Comparison of ENCODE assay signal across 13 mouse cellular contexts in genomic region chr11:64278259-64279003, GRCm38 (mm10).
DNase-seq lines count a peak whose midpoint lies in the region; ATAC-seq lines count a peak whose summit lies in the region.
"Had no signal": no experiment of that assay in that cellular context is flagged by ENCODE, and none has a peak within 500 bp of the region (broad histone marks: within the 10 kb centered on the region; RNA-seq: fewer than 3 reads in every experiment).

No protein-coding gene starts in this region.

- ATAC-seq in forebrain, embryonic 16.5 days: peak; percentile 93
- peak; percentile 85 for ATAC-seq in neural tube, embryonic 12.5 days (ENCODE audit: low FRiP score, low read depth)

- no peak overlapping the region for H3K27ac ChIP-seq in forebrain, embryonic 16.5 days (ENCODE audit: low read length)
- H3K27ac ChIP-seq in neural tube, embryonic 12.5 days: no peak overlapping the region
- H3K27ac ChIP-seq: macrophage had no signal

- H3K36me3 ChIP-seq in forebrain, embryonic 16.5 days (ENCODE audit: control insufficient read depth, insufficient read depth): no peaks in the 10 kb centered on the region
- H3K36me3 ChIP-seq in neural tube, embryonic 12.5 days: no peaks in the 10 kb centered on the region

- 18% methylated on average over 12 of the region's 12 CpGs for WGBS in forebrain, embryonic 16.5 days
- WGBS in neural tube, embryonic 12.5 days: 39% methylated on average over 12 of the region's 12 CpGs

- H3K27me3 ChIP-seq in forebrain, embryonic 16.5 days (replicated peaks; ENCODE audit: control insufficient read depth, insufficient read depth, low read length): no peaks in the 10 kb centered on the region
- no peaks in the 10 kb centered on the region for H3K27me3 ChIP-seq in neural tube, embryonic 12.5 days (replicated peaks)

- DNase-seq in left cerebral cortex, postnatal 4 days: peak; percentile 31
- DNase-seq in left cerebral cortex, postnatal 25 days (ENCODE audit: low spot score in 2 of 2): no peak
- peak; percentile 45 for DNase-seq in embryo, embryonic 10.5 days (ENCODE audit: low spot score)
- DNase-seq in ovary, adult 18-20 months (ENCODE audit: low spot score): no peak
- DNase-seq in B cell, adult 2 months: no peak
- DNase-seq in cerebellum, postnatal 4 days (ENCODE audit: low spot score in 2 of 2): no peak
- DNase-seq: gastrocnemius, postnatal 25 days; kidney, adult 2 months; thymus, postnatal 25 days had no signal

- intact Hi-C loops in left cerebral cortex, postnatal 4 days (cut with DNase I): no loop called here
- intact Hi-C loops in left cerebral cortex, postnatal 25 days (cut with DNase I): no loop called here

- H3K9me3 ChIP-seq in forebrain, embryonic 16.5 days (ENCODE audit: control insufficient read depth, low read length): no peaks in the 10 kb centered on the region
- no peaks in the 10 kb centered on the region for H3K9me3 ChIP-seq in neural tube, embryonic 12.5 days

- H3K4me1 ChIP-seq in forebrain, embryonic 16.5 days (replicated peaks; ENCODE audit: control insufficient read depth, insufficient read depth, low read length): peaks cover 16% of the 10 kb centered on the region
- no peaks in the 10 kb centered on the region; the same call in 1 of the 2 replicates for H3K4me1 ChIP-seq in neural tube, embryonic 12.5 days

- no peak overlapping the region for H3K4me2 ChIP-seq in forebrain, embryonic 16.5 days (ENCODE audit: low read length)
- no peak overlapping the region for H3K4me2 ChIP-seq in neural tube, embryonic 12.5 days (replicated peaks)
- H3K4me2 ChIP-seq: liver, embryonic 11.5 days had no signal

- H3K9ac ChIP-seq in forebrain, embryonic 16.5 days (replicated peaks; ENCODE audit: low read depth, low read length): no peak overlapping the region
- H3K9ac ChIP-seq in neural tube, embryonic 12.5 days: no peak overlapping the region

- no peak overlapping the region for H3K4me3 ChIP-seq in forebrain, embryonic 16.5 days (replicated peaks; ENCODE audit: low read length)
- H3K4me3 ChIP-seq in neural tube, embryonic 12.5 days: no peak overlapping the region

Comparison
In these comparisons a context has a peak if more than half of its experiments do, and no peak if none do; other contexts are left out.
1. DNase-seq: peak in left cerebral cortex, postnatal 4 days (single experiment) and embryo, embryonic 10.5 days (single experiment); none in left cerebral cortex, postnatal 25 days (0 of 2), ovary, adult 18-20 months (single experiment), B cell, adult 2 months (0 of 2) and cerebellum, postnatal 4 days (0 of 2).